Mouse (Mus musculus) forebrain, embryonic 16.5 days (tissue): ENCODE measurements at regions not wholly inside any gene's neighbourhood (a gene's known extent, or its start where the extent isn't known, plus 50 kb on each side); places are given as distances from the start of the nearest gene placed in this dataset.

ENCODE experiments used
- ATAC-seq: fragments of 200-750 bp; cut with Nextera tagmentation; 2 replicates; pipeline ENCODE4 v1.8.0; 2017; ENCODE audit warnings: mild to moderate bottlenecking, moderate library complexity
- H3K27ac ChIP-seq: fragments of 300-500 bp; sonication (generic); 2 replicates; pipeline ENCODE4 v1.5.1; 2014; ENCODE audit warnings: low read length, control low read depth
- H3K27me3 ChIP-seq: fragments of 300-500 bp; sonication (generic); replicated peaks from 2 replicates; pipeline ENCODE4 v1.6.1; 2014; ENCODE audit warnings: low read length; ENCODE audit not compliant: control insufficient read depth, insufficient read depth
- H3K36me3 ChIP-seq: fragments of 300-500 bp; sonication (generic); 2 replicates; pipeline ENCODE4 v1.6.1; 2014; ENCODE audit not compliant: control insufficient read depth, insufficient read depth
- H3K4me1 ChIP-seq: fragments of 300-500 bp; sonication (generic); replicated peaks from 2 replicates; pipeline ENCODE4 v1.6.1; 2014; ENCODE audit warnings: low read length; ENCODE audit not compliant: control insufficient read depth, insufficient read depth
- H3K4me2 ChIP-seq: fragments of 300-500 bp; sonication (generic); 2 replicates; pipeline ENCODE4 v1.6.1; 2014; ENCODE audit warnings: mild to moderate bottlenecking, low read length, control low read depth
- H3K4me3 ChIP-seq: fragments of 300-500 bp; sonication (generic); replicated peaks from 2 replicates; pipeline ENCODE4 v1.5.1; 2014; ENCODE audit warnings: mild to moderate bottlenecking, low read length, control low read depth
- H3K9ac ChIP-seq: fragments of 300-500 bp; sonication (generic); replicated peaks from 2 replicates; pipeline ENCODE4 v1.6.1; 2014; ENCODE audit warnings: low read depth, low read length, control low read depth
- H3K9me3 ChIP-seq: fragments of 300-500 bp; sonication (generic); 2 replicates; pipeline ENCODE4 v1.6.1; 2016; ENCODE audit warnings: low read length; ENCODE audit not compliant: control insufficient read depth
- WGBS: fragments of 180-500 bp; shearing (Covaris S2); extraction: QIAGEN DNeasy Blood & Tissue Kit; methylation state at CpG from one replicate; pipeline ENCODE4 v1.1.7; 2014; 5-methylcytosine and 5-hydroxymethylcytosine counted together

GRCm38 (mm10) chr10:92578872-92579271 lies 143.3 kb downstream of the Nedd1 start:
- H3K4me2 ChIP-seq = no peak overlapping the region
- no peaks in the 10 kb centered on the region for H3K9me3 ChIP-seq
- no peak overlapping the region for H3K27ac ChIP-seq
- no peaks in the 10 kb centered on the region for H3K36me3 ChIP-seq
- no peak for ATAC-seq
- H3K4me3 ChIP-seq = no peak overlapping the region
- H3K4me1 ChIP-seq = no peaks in the 10 kb centered on the region
- no peak overlapping the region for H3K9ac ChIP-seq
- H3K27me3 ChIP-seq = no peaks in the 10 kb centered on the region
- WGBS = 91% methylated on average over 2 of the region's 2 CpGs

GRCm38 (mm10) chr10:92570496-92570895 lies 151.7 kb downstream of the Nedd1 start:
- no peak overlapping the region for H3K4me2 ChIP-seq
- H3K4me3 ChIP-seq = no peak overlapping the region
- H3K36me3 ChIP-seq = no peaks in the 10 kb centered on the region
- no peaks in the 10 kb centered on the region for H3K4me1 ChIP-seq
- H3K9ac ChIP-seq = no peak overlapping the region
- H3K27me3 ChIP-seq = no peaks in the 10 kb centered on the region
- no peaks in the 10 kb centered on the region for H3K9me3 ChIP-seq
- no peak for ATAC-seq
- H3K27ac ChIP-seq = no peak overlapping the region

- no peaks in the 10 kb centered on the region for H3K9me3 ChIP-seq
- no peak overlapping the region for H3K4me3 ChIP-seq
- WGBS = 19% methylated on average over 4 of the region's 4 CpGs
- no peaks in the 10 kb centered on the region for H3K36me3 ChIP-seq
- H3K9ac ChIP-seq = no peak overlapping the region
- peaks cover 19% of the 10 kb centered on the region for H3K4me1 ChIP-seq
- H3K4me2 ChIP-seq = no peak overlapping the region
- no peaks in the 10 kb centered on the region for H3K27me3 ChIP-seq
- no peak for ATAC-seq
- H3K27ac ChIP-seq = 0 out of 2 replicates have a peak overlapping the region, but pooled peaks have one; percentile 38
Measured at GRCm38 (mm10) chr10:92557463-92557862, 164.8 kb downstream of the Nedd1 start.

GRCm38 (mm10) chr10:92556526-92557422 lies 165.4 kb downstream of the Nedd1 start:
- ATAC-seq = peak; percentile 88
- H3K4me1 ChIP-seq = peaks cover 19% of the 10 kb centered on the region
- no peaks in the 10 kb centered on the region for H3K9me3 ChIP-seq
- H3K27ac ChIP-seq = peak overlapping the region; percentile 17; the same call in 1 of the 2 replicates
- no peak overlapping the region for H3K9ac ChIP-seq
- no peaks in the 10 kb centered on the region for H3K36me3 ChIP-seq
- 4% methylated on average over 8 of the region's 8 CpGs for WGBS
- H3K27me3 ChIP-seq = no peaks in the 10 kb centered on the region
- no peak overlapping the region for H3K4me3 ChIP-seq
- peak overlapping the region; percentile 47 for H3K4me2 ChIP-seq

GRCm38 (mm10) chr10:92555727-92556525 lies 166.3 kb downstream of the Nedd1 start:
- H3K36me3 ChIP-seq = no peaks in the 10 kb centered on the region
- H3K9me3 ChIP-seq = no peaks in the 10 kb centered on the region
- 0 out of 2 replicates have a peak overlapping the region, but pooled peaks have one; percentile 5 for H3K4me3 ChIP-seq
- WGBS = 5% methylated on average over 13 of the region's 13 CpGs
- peak overlapping the region; percentile 47 for H3K4me2 ChIP-seq
- no peaks in the 10 kb centered on the region for H3K27me3 ChIP-seq
- H3K4me1 ChIP-seq = peaks cover 19% of the 10 kb centered on the region
- H3K9ac ChIP-seq = no peak overlapping the region
- H3K27ac ChIP-seq = peak overlapping the region; percentile 13; the same call in 1 of the 2 replicates
- ATAC-seq = peak; percentile 41

- Histone ChIP-seq H3K36me3 (no peaks in the 10 kb centered on the region), H3K4me1 (peaks cover 19% of the 10 kb centered on the region), H3K9ac (no peak overlapping the region), H3K27ac (no peak overlapping the region), H3K27me3 (no peaks in the 10 kb centered on the region), H3K9me3 (no peaks in the 10 kb centered on the region), H3K4me3 (no peak overlapping the region), H3K4me2 (no peak overlapping the region)
- 45% methylated on average over 3 of the region's 3 CpGs for WGBS
- no peak for ATAC-seq
Measured at GRCm38 (mm10) chr10:92553966-92554365, 168.3 kb downstream of the Nedd1 start.

- Histone ChIP-seq H3K4me3 (no peak overlapping the region), H3K9me3 (no peaks in the 10 kb centered on the region), H3K4me1 (no peaks in the 10 kb centered on the region), H3K36me3 (no peaks in the 10 kb centered on the region), H3K9ac (no peak overlapping the region), H3K4me2 (no peak overlapping the region), H3K27me3 (no peaks in the 10 kb centered on the region), H3K27ac (no peak overlapping the region)
- WGBS = 53% methylated on average over 4 of the region's 4 CpGs
- no peak for ATAC-seq
Measured at GRCm38 (mm10) chr10:92548875-92549586, 173.2 kb downstream of the Nedd1 start.

GRCm38 (mm10) chr10:92538433-92538832 lies 183.8 kb downstream of the Nedd1 start:
- H3K9ac ChIP-seq = no peak overlapping the region
- H3K27me3 ChIP-seq = no peaks in the 10 kb centered on the region
- H3K9me3 ChIP-seq = no peaks in the 10 kb centered on the region
- H3K27ac ChIP-seq = no peak overlapping the region
- H3K36me3 ChIP-seq = no peaks in the 10 kb centered on the region
- H3K4me2 ChIP-seq = no peak overlapping the region
- ATAC-seq = no peak
- H3K4me3 ChIP-seq = no peak overlapping the region
- no peaks in the 10 kb centered on the region for H3K4me1 ChIP-seq
- 88% methylated on average over 4 of the region's 4 CpGs for WGBS

- no peak overlapping the region for H3K4me2 ChIP-seq
- H3K4me1 ChIP-seq = no peaks in the 10 kb centered on the region
- no peaks in the 10 kb centered on the region for H3K27me3 ChIP-seq
- H3K4me3 ChIP-seq = no peak overlapping the region
- H3K27ac ChIP-seq = no peak overlapping the region
- 70% methylated on average over 5 of the region's 5 CpGs for WGBS
- no peaks in the 10 kb centered on the region for H3K36me3 ChIP-seq
- no peak for ATAC-seq
- no peaks in the 10 kb centered on the region for H3K9me3 ChIP-seq
- H3K9ac ChIP-seq = no peak overlapping the region
Measured at GRCm38 (mm10) chr10:92516886-92517285, 205.3 kb downstream of the Nedd1 start.
